In the genomic region with DNA sequence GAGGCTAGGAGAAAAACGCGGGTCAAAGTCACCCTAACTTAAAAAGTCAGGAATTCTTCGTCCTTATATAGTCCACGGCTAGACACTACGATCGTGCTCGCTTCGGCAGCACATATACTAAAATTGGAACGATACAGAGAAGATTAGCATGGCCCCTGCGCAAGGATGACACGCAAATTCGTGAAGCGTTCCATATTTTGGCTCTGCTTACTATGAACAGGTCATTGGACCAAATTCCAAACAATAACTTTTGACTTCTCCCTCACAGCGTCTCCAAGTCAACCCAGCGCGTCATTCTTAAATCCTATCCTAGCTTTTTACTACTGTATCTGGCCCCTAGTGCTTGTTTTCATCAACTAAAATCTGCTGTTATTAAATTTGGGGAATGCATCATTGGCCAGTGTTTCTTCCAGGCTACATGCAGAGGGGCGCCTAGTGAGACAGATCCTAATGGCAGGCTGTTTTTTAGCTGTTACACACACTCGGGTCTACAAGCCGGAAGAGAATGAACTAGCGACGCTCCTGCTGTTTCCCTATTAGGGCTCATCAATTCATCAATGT, we compare ENCODE assay signal across 8 mouse cellular contexts.
DNase-seq lines count a peak whose midpoint lies in the region; ATAC-seq and TF ChIP-seq lines count a peak whose summit lies in the region.

No protein-coding gene starts in this region.

- TF ChIP-seq EP300 in lung, postnatal 0 days (IDR thresholded peaks at IDR 0.05), result 0 out of 2 replicates have a peak, but pooled peaks have one; percentile 28

- H3K27ac ChIP-seq in forebrain, embryonic 13.5 days, result peak overlapping the region; percentile 85
- H3K27ac ChIP-seq in hindbrain, embryonic 10.5 days, result peak overlapping the region; percentile 99
- peak overlapping the region; percentile 95 for H3K27ac ChIP-seq in lung, postnatal 0 days (ENCODE audit: low read length)

- 0% methylated on average over 21 of the region's 21 CpGs for WGBS in forebrain, embryonic 13.5 days
- WGBS in hindbrain, embryonic 10.5 days, result under 1% methylated on average over 21 of the region's 21 CpGs
- WGBS in lung, postnatal 0 days, result under 1% methylated on average over 21 of the region's 21 CpGs

- H3K4me2 ChIP-seq in forebrain, embryonic 13.5 days, result peak overlapping the region; percentile 62
- peak overlapping the region; percentile 72 for H3K4me2 ChIP-seq in lung, postnatal 0 days (replicated peaks; ENCODE audit: low read depth, low read length)

- ATAC-seq in forebrain, embryonic 13.5 days, result peak; percentile 86
- ATAC-seq in lung, postnatal 0 days, result peak; percentile 73

- H3K4me3 ChIP-seq in forebrain, embryonic 13.5 days, result peak overlapping the region; percentile 56
- peak overlapping the region; percentile 96 for H3K4me3 ChIP-seq in hindbrain, embryonic 10.5 days
- H3K4me3 ChIP-seq in lung, postnatal 0 days (ENCODE audit: low read depth, low read length), result peak overlapping the region; percentile 88

- no peaks in the 10 kb centered on the region for H3K36me3 ChIP-seq in forebrain, embryonic 13.5 days (ENCODE audit: poor library complexity, severe bottlenecking)
- no peaks in the 10 kb centered on the region for H3K36me3 ChIP-seq in hindbrain, embryonic 10.5 days
- H3K36me3 ChIP-seq in lung, postnatal 0 days (ENCODE audit: insufficient read depth, low read length), result no peaks in the 10 kb centered on the region

- 0 out of 2 replicates have a peak, but pooled peaks cover 2% of the 10 kb centered on the region for H3K27me3 ChIP-seq in forebrain, embryonic 13.5 days
- H3K27me3 ChIP-seq in hindbrain, embryonic 10.5 days (ENCODE audit: insufficient read depth, poor library complexity, severe bottlenecking), result no peaks in the 10 kb centered on the region
- no peaks in the 10 kb centered on the region for H3K27me3 ChIP-seq in lung, postnatal 0 days (replicated peaks; ENCODE audit: insufficient read depth, low read length)

- H3K4me1 ChIP-seq in forebrain, embryonic 13.5 days, result peaks cover 14% of the 10 kb centered on the region
- peaks cover 11% of the 10 kb centered on the region for H3K4me1 ChIP-seq in hindbrain, embryonic 10.5 days (replicated peaks)
- H3K4me1 ChIP-seq in lung, postnatal 0 days (ENCODE audit: insufficient read depth, low read depth, low read length), result 0 out of 2 replicates have a peak, but pooled peaks cover 2% of the 10 kb centered on the region

- DNase-seq in lung, adult 18-20 months, result peak; percentile 66 to 72
- no peak for DNase-seq in lung, postnatal 10 days
- DNase-seq in brain, adult 2 months (ENCODE audit: low read depth, low spot score), result peak; percentile 88
- DNase-seq in hindbrain, embryonic 10.5 days (ENCODE audit: low spot score), result peak; percentile 75
- DNase-seq in layer of hippocampus, adult 9-11 months, result peak; percentile 86
- DNase-seq in lung, postnatal 0 days (ENCODE audit: low spot score), result peak; percentile 81
- DNase-seq in right cerebral cortex, postnatal 36 days (ENCODE audit: low spot score in 2 of 2), result peak; percentile 65 to 86

- H3K9ac ChIP-seq in forebrain, embryonic 13.5 days, result peak overlapping the region; percentile 78
- H3K9ac ChIP-seq in lung, postnatal 0 days (replicated peaks; ENCODE audit: low read depth), result peak overlapping the region; percentile 89

- H3K9me3 ChIP-seq in forebrain, embryonic 13.5 days (replicated peaks), result no peaks in the 10 kb centered on the region
- H3K9me3 ChIP-seq in hindbrain, embryonic 10.5 days, result no peaks in the 10 kb centered on the region
- no peaks in the 10 kb centered on the region for H3K9me3 ChIP-seq in lung, postnatal 0 days (ENCODE audit: low read length)

- TF ChIP-seq CTCF in lung, postnatal 0 days (IDR thresholded peaks at IDR 0.05), result no peak; the same call in 1 of the 2 replicates
